Mouse (Mus musculus) liver, embryonic 14.5 days (tissue): Measurements from ENCODE around the gene Mon2.

ENCODE experiments used
- CTCF ChIP-seq: IDR thresholded peaks from 2 replicates; pipeline ENCODE4 v1.5.1; 2016; ENCODE audit warnings: antibody characterized with exemption, low read depth, control low read depth
- EP300 ChIP-seq: IDR thresholded peaks from 2 replicates; pipeline ENCODE4 v1.6.1; 2016; ENCODE audit warnings: antibody characterized with exemption, low read depth

GRCm38 (mm10) chr10:123110548-123110947 is 34.2 kb upstream of the Mon2 start:
- TF ChIP-seq EP300 (no peak), CTCF (no peak)
